Mouse (Mus musculus) midbrain, embryonic 11.5 days (tissue): Measurements from ENCODE around the gene Slc27a2. TPM values are rescaled to one million over a fixed set of nuclear protein-coding genes. Genes with fewer than 3 reads are reported as not detected.

ENCODE experiments used
- ATAC-seq: fragments of 200-750 bp; cut with Nextera tagmentation; 2 replicates; pipeline ENCODE4 v1.8.0; 2017; ENCODE audit warnings: moderate TSS enrichment, moderate library complexity; ENCODE audit not compliant: low FRiP score
- DNase-seq: peaks from one replicate; pipeline ENCODE4 v3.0.0; 2015; ENCODE audit warnings: low spot score; ENCODE audit errors: missing footprints
- H3K27ac ChIP-seq: fragments of 300-500 bp; sonication (generic); 2 replicates; pipeline ENCODE4 v1.5.1; 2014; ENCODE audit warnings: low read depth, low read length
- H3K27me3 ChIP-seq: fragments of 300-500 bp; sonication (generic); 2 replicates; pipeline ENCODE4 v1.6.1; 2014; ENCODE audit warnings: mild to moderate bottlenecking, low read length, moderate library complexity, mixed read lengths; ENCODE audit not compliant: control insufficient read depth, insufficient read depth
- H3K36me3 ChIP-seq: fragments of 300-500 bp; sonication (generic); 2 replicates; pipeline ENCODE4 v1.6.1; 2014; ENCODE audit warnings: mild to moderate bottlenecking, low read length, moderate library complexity, mixed read lengths; ENCODE audit not compliant: control insufficient read depth, insufficient read depth
- H3K4me1 ChIP-seq: fragments of 300-500 bp; sonication (generic); 2 replicates; pipeline ENCODE4 v1.6.1; 2014; ENCODE audit warnings: low read length; ENCODE audit not compliant: control insufficient read depth, insufficient read depth
- H3K4me2 ChIP-seq: fragments of 300-500 bp; sonication (generic); 2 replicates; pipeline ENCODE4 v1.6.1; 2014; ENCODE audit warnings: mild to moderate bottlenecking, moderate library complexity
- H3K4me3 ChIP-seq: fragments of 300-500 bp; sonication (generic); 2 replicates; pipeline ENCODE4 v1.5.1; 2014; ENCODE audit warnings: low read depth, low read length
- H3K9ac ChIP-seq: fragments of 300-500 bp; sonication (generic); 2 replicates; pipeline ENCODE4 v1.6.1; 2014; ENCODE audit warnings: low read length
- H3K9me3 ChIP-seq: fragments of 300-500 bp; sonication (generic); 2 replicates; pipeline ENCODE4 v1.6.1; 2016; ENCODE audit warnings: low read length; ENCODE audit not compliant: control insufficient read depth
- WGBS: fragments of 180-500 bp; shearing (Covaris S2); extraction: QIAGEN DNeasy Blood & Tissue Kit; methylation state at CpG from one replicate; pipeline ENCODE4 v1.1.7; 2014; 5-methylcytosine and 5-hydroxymethylcytosine counted together
- polyA plus RNA-seq: library from polyadenylated mRNA; unstranded; fragments of >200 nt; fragmentation: Nextera tagmentation; extraction: Ambion mirVana; gene quantifications from 2 replicates; pipeline ENCODE4 v1.2.1, GENCODE M21; 2014

The Slc27a2 gene
- polyA plus RNA-seq, 1 experiment from 2014 or later = 3.3 TPM

- no peak overlapping the region for H3K27ac ChIP-seq
- no peak overlapping the region for H3K9ac ChIP-seq
- no peak overlapping the region for H3K4me3 ChIP-seq
- H3K27me3 ChIP-seq = no peaks in the 10 kb centered on the region
- no peaks in the 10 kb centered on the region; the same call in 1 of the 2 replicates for H3K36me3 ChIP-seq
- DNase-seq (no peak), ATAC-seq (no peak)
- no peak overlapping the region for H3K4me2 ChIP-seq
- no peaks in the 10 kb centered on the region for H3K9me3 ChIP-seq
- 95% methylated on average over 2 of the region's 2 CpGs for WGBS
- H3K4me1 ChIP-seq = no peaks in the 10 kb centered on the region
Observed at GRCm38 (mm10) chr2:126633165-126633564, 81.0 kb downstream of the Slc27a2 start.

DNA sequence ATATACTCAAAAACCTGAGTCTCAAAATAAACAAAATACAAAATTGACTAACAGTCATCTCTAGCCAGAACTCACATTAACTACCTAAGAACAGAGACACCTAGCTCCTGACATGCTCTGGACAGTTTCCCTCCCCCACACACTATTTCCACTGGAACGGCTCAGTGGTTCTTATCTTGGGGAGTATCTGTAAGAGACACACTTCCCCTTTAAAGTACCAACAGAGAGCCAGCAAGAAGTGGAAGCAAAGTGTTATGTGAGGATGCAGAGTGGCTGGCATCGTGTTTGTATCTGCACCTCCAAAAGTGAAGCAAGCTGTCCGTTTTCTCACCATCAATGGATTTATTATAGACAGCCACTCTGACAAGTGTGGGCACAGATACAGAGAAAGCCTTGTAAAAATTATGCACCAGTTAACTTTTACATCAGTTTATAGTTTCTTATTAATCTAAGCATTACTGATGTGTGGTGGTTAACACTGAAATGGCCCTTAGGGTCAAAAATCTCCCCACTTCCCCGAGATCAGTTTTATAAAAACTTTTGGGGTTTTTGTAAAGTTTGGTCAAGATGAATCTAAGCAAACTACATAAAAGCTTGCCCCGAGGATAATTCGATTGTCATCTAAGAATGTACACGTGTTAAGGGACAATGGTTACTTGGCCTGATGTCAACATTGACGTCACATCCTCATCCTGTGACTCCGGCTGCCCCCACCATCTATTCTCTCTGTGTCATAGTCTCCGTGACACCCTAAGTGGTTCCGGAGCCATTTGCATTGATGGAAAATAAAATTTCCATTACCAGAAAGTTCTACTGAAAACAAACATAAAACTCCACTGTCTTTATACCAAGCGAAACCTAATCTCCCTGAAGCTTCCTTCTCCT lies 84.0 kb downstream of the Slc27a2 start:
- no peaks in the 10 kb centered on the region for H3K27me3 ChIP-seq
- no peaks in the 10 kb centered on the region for H3K4me1 ChIP-seq
- 85% methylated on average over 12 of the region's 12 CpGs for WGBS
- no peak for DNase-seq
- no peak for ATAC-seq
- H3K4me2 ChIP-seq = no peak overlapping the region
- H3K9me3 ChIP-seq = no peaks in the 10 kb centered on the region
- H3K27ac ChIP-seq = no peak overlapping the region
- peaks cover 10% of the 10 kb centered on the region; the same call in 1 of the 2 replicates for H3K36me3 ChIP-seq
- H3K4me3 ChIP-seq = no peak overlapping the region
- no peak overlapping the region for H3K9ac ChIP-seq

Other genes starting within 250 kb of the Slc27a2 start
- 0.07 TPM in 1 of 2 replicates, not detected in the other for gene Atp8b4, start 51.7 kb upstream of the Slc27a2 start, polyA plus RNA-seq
- gene Hdc, start 66.9 kb downstream of the Slc27a2 start, polyA plus RNA-seq = 0.42 and 0.50 TPM in 2 replicates
- 88.4 and 94.5 TPM in 2 replicates for gene Gabpb1, start 123.9 kb downstream of the Slc27a2 start, polyA plus RNA-seq
- 47.7 and 53.2 TPM in 2 replicates for gene Usp8, start 154.9 kb downstream of the Slc27a2 start, polyA plus RNA-seq
- 2.1 and 2.6 TPM in 2 replicates for gene Usp50, start 231.1 kb downstream of the Slc27a2 start, polyA plus RNA-seq